Mouse (Mus musculus) erythroblast, embryonic 14.5 days (primary cell): ENCODE measurements around the gene E130311K13Rik.

Source experiments
- GATA1 ChIP-seq: IDR thresholded peaks from 2 replicates; pipeline ENCODE4 v1.6.1; 2012; ENCODE audit warnings: low read length, inconsistent platforms, mixed read lengths
- TAL1 ChIP-seq: IDR thresholded peaks from 3 replicates; pipeline ENCODE4 v1.6.1; 2012; ENCODE audit warnings: low read length, inconsistent platforms, mixed read lengths

GRCm38 (mm10) chr3:63871249-63871648, 58.0 kb downstream of the E130311K13Rik start:
- TF ChIP-seq TAL1 (no peak), GATA1 (no peak)
